Mouse (Mus musculus) megakaryocyte, adult 5-6 weeks (primary cell): ENCODE measurements around the gene Tmem50b. TPM values are rescaled to one million over a fixed set of nuclear protein-coding genes. Genes with fewer than 3 reads are reported as not detected.

Experiments used
- ATAC-seq: 2 replicates; pipeline ENCODE4 v1.8.0; 2016; ENCODE audit warnings: mild to moderate bottlenecking, inconsistent platforms; ENCODE audit not compliant: poor library complexity, severe bottlenecking
- total RNA-seq, 2 experiments: library from RNA; stranded (forward) in 1 of 2; stranded (reverse) in 1 of 2; fragments of 153-499, 151-499 nt in 1 of 2; fragments of 221-1000, 200-1000 nt in 1 of 2; gene quantifications; 2 replicates each; pipeline versions ENCODE4 v1.2.3 to v1.2.4; 2015 to 2017

Tmem50b gene
- total RNA-seq, 2 experiments from 2014 or later: 83.4 to 112 TPM

GRCm38 (mm10) chr16:91566002-91566401, 31.6 kb downstream of the Tmem50b start:
- no peak for ATAC-seq

GRCm38 (mm10) chr16:91565292-91565951, 32.2 kb downstream of the Tmem50b start:
- ATAC-seq: no peak

- no peak for ATAC-seq
These were observed 32.9 kb downstream of the Tmem50b start for GRCm38 (mm10) chr16:91564580-91565291.

- ATAC-seq: peak; percentile 69
These were observed 35.8 kb downstream of the Tmem50b start for GRCm38 (mm10) chr16:91561541-91562457.

GRCm38 (mm10) chr16:91561099-91561498, 36.5 kb downstream of the Tmem50b start:
- peak; percentile 70 for ATAC-seq

- ATAC-seq: no peak
These were observed 39.9 kb downstream of the Tmem50b start for GRCm38 (mm10) chr16:91557693-91558092.

GRCm38 (mm10) chr16:91557214-91557613, 40.4 kb downstream of the Tmem50b start:
- ATAC-seq: no peak

GRCm38 (mm10) chr16:91556659-91557058, 40.9 kb downstream of the Tmem50b start:
- ATAC-seq: no peak

GRCm38 (mm10) chr16:91555017-91555605, 42.5 kb downstream of the Tmem50b start:
- no peak for ATAC-seq

GRCm38 (mm10) chr16:91553625-91554024, 44.0 kb downstream of the Tmem50b start:
- ATAC-seq: 0 out of 2 replicates have a peak, but pooled peaks have one; percentile 20

GRCm38 (mm10) chr16:91552072-91552471, 45.5 kb downstream of the Tmem50b start:
- ATAC-seq: no peak

GRCm38 (mm10) chr16:91551081-91551524, 46.5 kb downstream of the Tmem50b start:
- no peak for ATAC-seq

GRCm38 (mm10) chr16:91549616-91550015, 48.0 kb downstream of the Tmem50b start:
- ATAC-seq: no peak

- ATAC-seq: no peak
These were observed 48.6 kb downstream of the Tmem50b start for GRCm38 (mm10) chr16:91548996-91549395.

- ATAC-seq: no peak
These were observed 49.0 kb downstream of the Tmem50b start for GRCm38 (mm10) chr16:91548586-91548985.

- peak; percentile 47 for ATAC-seq
These were observed 49.6 kb downstream of the Tmem50b start for GRCm38 (mm10) chr16:91547974-91548373.

- ATAC-seq: peak; percentile 51
These were observed 50.5 kb downstream of the Tmem50b start, which contains the start of gene Ifngr2 for GRCm38 (mm10) chr16:91546836-91547741. Ifngr2 (plus strand) TSS chr16:91547072.

- ATAC-seq: peak; percentile 78
These were observed 51.2 kb downstream of the Tmem50b start for GRCm38 (mm10) chr16:91546391-91546835.

GRCm38 (mm10) chr16:91545597-91546281, 51.9 kb downstream of the Tmem50b start:
- ATAC-seq: peak; percentile 36
